8 mouse cellular contexts compared by ENCODE assay signal in genomic region chr16:4683193-4683580, GRCm38 (mm10). TPM values are rescaled to one million over a fixed set of nuclear protein-coding genes. Genes with fewer than 3 reads are reported as not detected.
A peak's percentile ranks its signal among the peaks of the same experiment; 100 is the strongest.
DNase-seq lines count a peak whose midpoint lies in the region; ATAC-seq lines count a peak whose summit lies in the region.

No protein-coding gene starts in this region.

- peaks cover 10% of the 10 kb centered on the region for H3K36me3 ChIP-seq in kidney, embryonic 16.5 days (ENCODE audit: insufficient read depth, low read length)
- H3K36me3 ChIP-seq in intestine, embryonic 14.5 days (ENCODE audit: control insufficient read depth, insufficient read depth, low read length): peaks cover 14% of the 10 kb centered on the region
- H3K36me3 ChIP-seq in midbrain, embryonic 16.5 days (ENCODE audit: control insufficient read depth, insufficient read depth, low read length): peaks cover 5% of the 10 kb centered on the region

- 32% methylated on average over 9 of the region's 9 CpGs for WGBS in kidney, embryonic 16.5 days
- 27% methylated on average over 9 of the region's 9 CpGs for WGBS in intestine, embryonic 14.5 days
- 31% methylated on average over 9 of the region's 9 CpGs for WGBS in midbrain, embryonic 16.5 days

- no peak for ATAC-seq in kidney, embryonic 16.5 days (ENCODE audit: low FRiP score, low TSS enrichment)
- no peak for ATAC-seq in intestine, embryonic 14.5 days (replicated peaks; ENCODE audit: low FRiP score, low TSS enrichment, low read depth)
- peak; percentile 3; the same call in 1 of the 2 replicates for ATAC-seq in midbrain, embryonic 16.5 days

- no peaks in the 10 kb centered on the region for H3K27me3 ChIP-seq in kidney, embryonic 16.5 days (ENCODE audit: insufficient read depth, low read length)
- no peaks in the 10 kb centered on the region for H3K27me3 ChIP-seq in intestine, embryonic 14.5 days (replicated peaks; ENCODE audit: control insufficient read depth, insufficient read depth, low read length)
- H3K27me3 ChIP-seq in midbrain, embryonic 16.5 days (ENCODE audit: control insufficient read depth, insufficient read depth, low read depth, low read length): no peaks in the 10 kb centered on the region

- H3K4me3 ChIP-seq in kidney, embryonic 16.5 days (ENCODE audit: low read length): peak overlapping the region; percentile 93
- H3K4me3 ChIP-seq in intestine, embryonic 14.5 days (ENCODE audit: low read depth, low read length): peak overlapping the region; percentile 84
- peak overlapping the region; percentile 98 for H3K4me3 ChIP-seq in midbrain, embryonic 16.5 days (ENCODE audit: low read depth, low read length)

- no peak for DNase-seq in kidney, adult 18-20 months
- peak; percentile 68 for DNase-seq in c-Kit-positive CD71-positive TER-119-positive erythroid progenitor cells, embryonic 14.5 days (ENCODE audit: low spot score)
- no peak for DNase-seq in intestine, embryonic 14.5 days (ENCODE audit: low spot score)
- DNase-seq in gastrocnemius, postnatal 25 days: no peak
- no peak for DNase-seq in cerebellum, adult 11-12 months
- DNase-seq in right cerebral cortex, postnatal 10 days (ENCODE audit: low spot score in 2 of 2): no peak

- H3K27ac ChIP-seq in kidney, embryonic 16.5 days (ENCODE audit: low read length): peak overlapping the region; percentile 89
- H3K27ac ChIP-seq in intestine, embryonic 14.5 days (ENCODE audit: low read depth): peak overlapping the region; percentile 47; the same call in 1 of the 2 replicates
- H3K27ac ChIP-seq in midbrain, embryonic 16.5 days (ENCODE audit: low read length): peak overlapping the region; percentile 91

- peaks cover 20% of the 10 kb centered on the region for H3K4me1 ChIP-seq in kidney, embryonic 16.5 days (ENCODE audit: insufficient read depth, low read length)
- H3K4me1 ChIP-seq in intestine, embryonic 14.5 days (replicated peaks; ENCODE audit: control insufficient read depth, insufficient read depth, low read length): peaks cover 18% of the 10 kb centered on the region
- H3K4me1 ChIP-seq in midbrain, embryonic 16.5 days (ENCODE audit: control insufficient read depth, insufficient read depth, low read length): peaks cover 30% of the 10 kb centered on the region

- H3K9ac ChIP-seq in kidney, embryonic 16.5 days (replicated peaks; ENCODE audit: low read length): peak overlapping the region; percentile 93
- H3K9ac ChIP-seq in intestine, embryonic 14.5 days (ENCODE audit: low read length): peak overlapping the region; percentile 64
- peak overlapping the region; percentile 91 for H3K9ac ChIP-seq in midbrain, embryonic 16.5 days (ENCODE audit: low read depth, low read length)

- peak overlapping the region; percentile 72 for H3K4me2 ChIP-seq in kidney, embryonic 16.5 days (replicated peaks; ENCODE audit: low read depth, low read length)
- H3K4me2 ChIP-seq in intestine, embryonic 14.5 days (ENCODE audit: low read length): peak overlapping the region; percentile 58
- peak overlapping the region; percentile 90 for H3K4me2 ChIP-seq in midbrain, embryonic 16.5 days (ENCODE audit: low read length)

- no peaks in the 10 kb centered on the region for H3K9me3 ChIP-seq in kidney, embryonic 16.5 days (ENCODE audit: low read length)
- no peaks in the 10 kb centered on the region for H3K9me3 ChIP-seq in intestine, embryonic 14.5 days (ENCODE audit: control insufficient read depth, low read length)
- no peaks in the 10 kb centered on the region for H3K9me3 ChIP-seq in midbrain, embryonic 16.5 days (replicated peaks; ENCODE audit: control insufficient read depth, low read length, poor library complexity, severe bottlenecking)

RNA-seq across cellular contexts. Expression of gene Coro7, which starts 3.6 kb away (rescaled TPM):
- 21.4 and 24.0 TPM in 2 replicates for polyA plus RNA-seq in kidney, embryonic 16.5 days (2015; fragmentation: Nextera tagmentation; extraction: Ambion mirVana)
- polyA plus RNA-seq in intestine, embryonic 14.5 days (2014; fragmentation: Nextera tagmentation; extraction: Ambion mirVana): 17.8 and 19.3 TPM in 2 replicates
- polyA plus RNA-seq in midbrain, embryonic 16.5 days (2015; fragmentation: Nextera tagmentation; extraction: Ambion mirVana): 32.6 and 36.4 TPM in 2 replicates
- 10 to 100 TPM; 12.9 to 19.0 TPM for total RNA-seq in gastrocnemius, postnatal 25 days (2021)

RNA-seq across cellular contexts. Expression of gene Nmral1, which starts 36.0 kb away (rescaled TPM):
- polyA plus RNA-seq in kidney, embryonic 16.5 days (2015; fragmentation: Nextera tagmentation; extraction: Ambion mirVana): 96.7 and 100 TPM in 2 replicates
- 73.4 and 79.4 TPM in 2 replicates for polyA plus RNA-seq in intestine, embryonic 14.5 days (2014; fragmentation: Nextera tagmentation; extraction: Ambion mirVana)
- polyA plus RNA-seq in midbrain, embryonic 16.5 days (2015; fragmentation: Nextera tagmentation; extraction: Ambion mirVana): 65.9 and 76.5 TPM in 2 replicates
- total RNA-seq in gastrocnemius, postnatal 25 days (2021): 1 to 10 TPM; 1.7 to 3.8 TPM

RNA-seq across cellular contexts. Expression of gene Hmox2, which starts 43.0 kb away (rescaled TPM):
- polyA plus RNA-seq in kidney, embryonic 16.5 days (2015; fragmentation: Nextera tagmentation; extraction: Ambion mirVana): 117 and 120 TPM in 2 replicates
- polyA plus RNA-seq in intestine, embryonic 14.5 days (2014; fragmentation: Nextera tagmentation; extraction: Ambion mirVana): 94.7 and 97.6 TPM in 2 replicates
- 92.7 and 102 TPM in 2 replicates for polyA plus RNA-seq in midbrain, embryonic 16.5 days (2015; fragmentation: Nextera tagmentation; extraction: Ambion mirVana)
- 10 to 100 TPM; 31.3 to 34.5 TPM for total RNA-seq in gastrocnemius, postnatal 25 days (2021)

RNA-seq across cellular contexts. Expression of gene Dnaja3, which starts 43.4 kb away (rescaled TPM):
- 89.6 and 95.3 TPM in 2 replicates for polyA plus RNA-seq in kidney, embryonic 16.5 days (2015; fragmentation: Nextera tagmentation; extraction: Ambion mirVana)
- 71.6 and 75.3 TPM in 2 replicates for polyA plus RNA-seq in intestine, embryonic 14.5 days (2014; fragmentation: Nextera tagmentation; extraction: Ambion mirVana)
- polyA plus RNA-seq in midbrain, embryonic 16.5 days (2015; fragmentation: Nextera tagmentation; extraction: Ambion mirVana): 69.2 and 70.2 TPM in 2 replicates
- 10 to 100 TPM; 91.1 to 93.8 TPM for total RNA-seq in gastrocnemius, postnatal 25 days (2021)

RNA-seq across cellular contexts. Expression of gene Vasn, which starts 43.4 kb away (rescaled TPM):
- 26.8 TPM in 2 replicates for polyA plus RNA-seq in kidney, embryonic 16.5 days (2015; fragmentation: Nextera tagmentation; extraction: Ambion mirVana)
- polyA plus RNA-seq in intestine, embryonic 14.5 days (2014; fragmentation: Nextera tagmentation; extraction: Ambion mirVana): 15.9 and 17.1 TPM in 2 replicates
- polyA plus RNA-seq in midbrain, embryonic 16.5 days (2015; fragmentation: Nextera tagmentation; extraction: Ambion mirVana): 4.2 and 4.3 TPM in 2 replicates
- 1 to 10 TPM; 4.6 to 4.8 TPM for total RNA-seq in gastrocnemius, postnatal 25 days (2021)
